Mouse (Mus musculus): ENCODE measurements around the gene Ibsp. TPM values are rescaled to one million over a fixed set of nuclear protein-coding genes. Genes with fewer than 3 reads are reported as not detected.
A peak's percentile ranks its signal among the peaks of the same experiment; 100 is the strongest.

The Ibsp gene
- polyA plus RNA-seq, 1 experiment from 2014 or later, result not detected

- DNase-seq (ENCODE audit: low spot score), result no peak
- Histone ChIP-seq H3K27ac (no peak overlapping the region), H3K9ac (ENCODE audit: low read depth, low read length) (no peak overlapping the region), H3K4me3 (replicated peaks; ENCODE audit: low read depth, low read length) (no peak overlapping the region), H3K9me3 (replicated peaks; ENCODE audit: low read length) (no peaks in the 10 kb centered on the region), H3K4me1 (replicated peaks; ENCODE audit: insufficient read depth, low read length) (no peaks in the 10 kb centered on the region), H3K4me2 (ENCODE audit: low read length) (no peak overlapping the region), H3K36me3 (ENCODE audit: insufficient read depth, low read length) (no peaks in the 10 kb centered on the region), H3K27me3 (ENCODE audit: insufficient read depth, low read length) (no peaks in the 10 kb centered on the region)
- WGBS, result 69% methylated on average over 1 of the region's 1 CpGs
- no peak for TF ChIP-seq CTCF (IDR thresholded peaks at IDR 0.05; ENCODE audit: low read depth)
- no peak for ATAC-seq (replicated peaks; ENCODE audit: low FRiP score, low read depth)
Observed at GRCm38 (mm10) chr5:104351041-104351440, 52.1 kb downstream of the Ibsp start.

GRCm38 (mm10) chr5:104351874-104352273 lies 52.9 kb downstream of the Ibsp start:
- H3K36me3 ChIP-seq (ENCODE audit: insufficient read depth, low read length), result no peaks in the 10 kb centered on the region
- ATAC-seq (replicated peaks; ENCODE audit: low FRiP score, low read depth) (no peak), DNase-seq (ENCODE audit: low spot score) (no peak)
- no peaks in the 10 kb centered on the region for H3K9me3 ChIP-seq (replicated peaks; ENCODE audit: low read length)
- TF ChIP-seq CTCF (IDR thresholded peaks at IDR 0.05; ENCODE audit: low read depth), result no peak
- no peaks in the 10 kb centered on the region for H3K27me3 ChIP-seq (ENCODE audit: insufficient read depth, low read length)
- H3K9ac ChIP-seq (ENCODE audit: low read depth, low read length), result no peak overlapping the region
- no peak overlapping the region for H3K27ac ChIP-seq
- WGBS, result 53% methylated on average over 5 of the region's 5 CpGs
- no peak overlapping the region for H3K4me3 ChIP-seq (replicated peaks; ENCODE audit: low read depth, low read length)
- H3K4me1 ChIP-seq (replicated peaks; ENCODE audit: insufficient read depth, low read length), result no peaks in the 10 kb centered on the region
- no peak overlapping the region for H3K4me2 ChIP-seq (ENCODE audit: low read length)

- no peaks in the 10 kb centered on the region for H3K36me3 ChIP-seq (ENCODE audit: insufficient read depth, low read length)
- no peaks in the 10 kb centered on the region for H3K9me3 ChIP-seq (replicated peaks; ENCODE audit: low read length)
- no peak for DNase-seq (ENCODE audit: low spot score)
- 0 out of 2 replicates have a peak, but pooled peaks cover 4% of the 10 kb centered on the region for H3K4me1 ChIP-seq (replicated peaks; ENCODE audit: insufficient read depth, low read length)
- H3K4me3 ChIP-seq (replicated peaks; ENCODE audit: low read depth, low read length), result no peak overlapping the region
- 56% methylated on average over 5 of the region's 5 CpGs for WGBS
- ATAC-seq (replicated peaks; ENCODE audit: low FRiP score, low read depth), result no peak
- no peak overlapping the region for H3K4me2 ChIP-seq (ENCODE audit: low read length)
- no peaks in the 10 kb centered on the region for H3K27me3 ChIP-seq (ENCODE audit: insufficient read depth, low read length)
- H3K27ac ChIP-seq, result no peak overlapping the region
- no peak for TF ChIP-seq CTCF (IDR thresholded peaks at IDR 0.05; ENCODE audit: low read depth)
- no peak overlapping the region for H3K9ac ChIP-seq (ENCODE audit: low read depth, low read length)
Observed at GRCm38 (mm10) chr5:104357575-104357974, 58.6 kb downstream of the Ibsp start.

DNA sequence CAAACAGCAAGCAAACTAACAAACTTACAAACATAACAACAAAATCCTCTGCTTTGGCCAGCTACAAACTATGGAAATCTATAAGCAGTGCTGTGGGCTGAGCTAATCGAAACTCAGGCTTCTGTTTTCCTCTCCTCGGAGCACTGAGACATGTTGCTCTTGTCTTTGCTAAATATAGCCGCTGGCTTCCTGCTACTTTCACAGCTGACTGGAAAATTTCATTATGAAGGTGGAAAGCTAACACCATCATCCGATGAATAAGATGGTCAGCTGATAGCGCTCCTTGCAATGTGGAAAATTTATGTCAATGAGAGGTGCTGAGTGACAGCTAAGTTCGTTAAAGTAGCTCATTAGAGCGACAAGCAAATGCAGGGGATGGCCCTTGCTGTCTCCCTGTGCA lies 59.6 kb downstream of the Ibsp start:
- Histone ChIP-seq H3K9ac (ENCODE audit: low read depth, low read length) (no peak overlapping the region), H3K36me3 (ENCODE audit: insufficient read depth, low read length) (no peaks in the 10 kb centered on the region), H3K4me1 (replicated peaks; ENCODE audit: insufficient read depth, low read length) (0 out of 2 replicates have a peak, but pooled peaks cover 4% of the 10 kb centered on the region), H3K27ac (no peak overlapping the region), H3K4me2 (ENCODE audit: low read length) (peak overlapping the region; percentile 18; the same call in 1 of the 2 replicates), H3K9me3 (replicated peaks; ENCODE audit: low read length) (no peaks in the 10 kb centered on the region), H3K27me3 (ENCODE audit: insufficient read depth, low read length) (no peaks in the 10 kb centered on the region), H3K4me3 (replicated peaks; ENCODE audit: low read depth, low read length) (no peak overlapping the region)
- no peak for TF ChIP-seq CTCF (IDR thresholded peaks at IDR 0.05; ENCODE audit: low read depth)
- DNase-seq (ENCODE audit: low spot score) (peak; percentile 50), ATAC-seq (replicated peaks; ENCODE audit: low FRiP score, low read depth) (no peak)
- 8% methylated on average over 7 of the region's 7 CpGs for WGBS

GRCm38 (mm10) chr5:104359257-104359656 lies 60.3 kb downstream of the Ibsp start:
- DNase-seq (ENCODE audit: low spot score), result no peak
- WGBS, result 18% methylated on average over 6 of the region's 6 CpGs
- Histone ChIP-seq H3K27me3 (ENCODE audit: insufficient read depth, low read length) (no peaks in the 10 kb centered on the region), H3K4me3 (replicated peaks; ENCODE audit: low read depth, low read length) (no peak overlapping the region), H3K36me3 (ENCODE audit: insufficient read depth, low read length) (no peaks in the 10 kb centered on the region), H3K27ac (no peak overlapping the region), H3K9ac (ENCODE audit: low read depth, low read length) (no peak overlapping the region), H3K9me3 (replicated peaks; ENCODE audit: low read length) (no peaks in the 10 kb centered on the region), H3K4me2 (ENCODE audit: low read length) (0 out of 2 replicates have a peak overlapping the region, but pooled peaks have one; percentile 18), H3K4me1 (replicated peaks; ENCODE audit: insufficient read depth, low read length) (0 out of 2 replicates have a peak, but pooled peaks cover 4% of the 10 kb centered on the region)
- ATAC-seq (replicated peaks; ENCODE audit: low FRiP score, low read depth), result no peak
- TF ChIP-seq CTCF (IDR thresholded peaks at IDR 0.05; ENCODE audit: low read depth), result no peak

Small RNA genes within 50 kb of the gene (microRNA-seq; reads per million reads assigned to microRNA genes)
- gene Gm23616, result not detected

Other genes starting within 250 kb of the Ibsp start
- gene Gm17660, start 221.6 kb upstream of the Ibsp start, polyA plus RNA-seq (2015; fragmentation: Nextera tagmentation; extraction: Ambion mirVana), result not detected in 2 replicates
- 67.2 and 77.5 TPM in 2 replicates for gene Sparcl1, start 185.4 kb upstream of the Ibsp start, polyA plus RNA-seq (2015; fragmentation: Nextera tagmentation; extraction: Ambion mirVana)
- not detected in 2 replicates for gene Dspp, start 128.5 kb upstream of the Ibsp start, polyA plus RNA-seq (2015; fragmentation: Nextera tagmentation; extraction: Ambion mirVana)
- 0.15 and 0.16 TPM in 2 replicates for gene Dmp1, start 96.6 kb upstream of the Ibsp start, polyA plus RNA-seq (2015; fragmentation: Nextera tagmentation; extraction: Ambion mirVana)
- gene Mepe, start 26.2 kb downstream of the Ibsp start, polyA plus RNA-seq (2015; fragmentation: Nextera tagmentation; extraction: Ambion mirVana), result not detected in 2 replicates
- 1,587 and 1,767 TPM in 2 replicates for gene Spp1, start 135.9 kb downstream of the Ibsp start, polyA plus RNA-seq (2015; fragmentation: Nextera tagmentation; extraction: Ambion mirVana)
- gene Pkd2, start 160.3 kb downstream of the Ibsp start, polyA plus RNA-seq (2015; fragmentation: Nextera tagmentation; extraction: Ambion mirVana), result 16.9 and 17.4 TPM in 2 replicates
- gene BC005561, start 209.2 kb downstream of the Ibsp start, polyA plus RNA-seq (2015; fragmentation: Nextera tagmentation; extraction: Ambion mirVana), result 9.8 TPM in 2 replicates

Data from kidney, postnatal 0 days (tissue).